Mouse (Mus musculus) brain, embryonic 14.5 days (tissue): ENCODE data around the gene 2310046K23Rik. TPM values are rescaled to one million over a fixed set of nuclear protein-coding genes. Genes with fewer than 3 reads are reported as not detected.
A peak's percentile ranks its signal among the peaks of the same experiment; 100 is the strongest.
"Not testable (repeated sequence)": the region's sequence is repeated elsewhere in the genome, so short reads cannot be mapped to it uniquely, and the experiment has no call there.

Experiments used
- DNase-seq: peaks from one replicate; pipeline ENCODE4 v3.0.0-alpha.2; 2011; ENCODE audit warnings: low read depth
- CTCF ChIP-seq: fragments of 200-500 bp; IDR thresholded peaks from 2 replicates; pipeline ENCODE4 v1.5.1; 2012; ENCODE audit warnings: inconsistent platforms, mild to moderate bottlenecking, moderate library complexity, borderline replicate concordance; ENCODE audit not compliant: insufficient read depth, insufficient read length; ENCODE audit errors: extremely low read depth
- POLR2A ChIP-seq: fragments of 200-500 bp; IDR thresholded peaks from 2 replicates; pipeline ENCODE4 v1.6.1; 2012; ENCODE audit warnings: mild to moderate bottlenecking, inconsistent platforms, borderline replicate concordance; ENCODE audit not compliant: poor library complexity, insufficient read depth, insufficient read length, severe bottlenecking; ENCODE audit errors: extremely low read depth
- polyA plus RNA-seq: library from polyadenylated mRNA; depleted of rRNA; stranded (reverse); fragments of >200 nt; gene quantifications from 2 replicates; pipeline ENCODE4 v1.2.3, GENCODE M21; 2012; rRNA removed

Gene 2310046K23Rik
- not detected in 2 replicates for polyA plus RNA-seq

DNA sequence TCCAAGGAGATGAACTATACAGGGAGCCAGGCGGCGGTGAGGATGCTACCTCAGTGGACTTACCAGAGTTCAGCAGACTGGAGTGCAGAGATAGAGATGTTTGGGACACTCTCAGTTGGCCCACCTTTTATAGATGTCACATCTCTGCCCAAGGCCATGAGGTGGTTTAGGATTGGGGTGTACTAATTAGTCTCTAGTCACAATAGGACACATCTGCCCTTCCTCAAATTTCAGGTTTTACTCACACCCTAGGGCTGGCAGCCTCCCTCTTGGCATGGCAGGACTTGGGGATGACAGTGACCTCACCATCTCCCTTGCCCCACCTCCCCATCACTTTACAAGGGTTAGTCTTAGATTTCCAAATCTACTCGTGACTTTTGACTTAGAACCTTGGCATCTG lies at the start of gene 2310046K23Rik:
Gene 2310046K23Rik (minus strand): TSS at position 101 of the 400 bp plus-strand sequence.
- no peak for DNase-seq
- TF ChIP-seq POLR2A (no peak), CTCF (no peak)

DNA sequence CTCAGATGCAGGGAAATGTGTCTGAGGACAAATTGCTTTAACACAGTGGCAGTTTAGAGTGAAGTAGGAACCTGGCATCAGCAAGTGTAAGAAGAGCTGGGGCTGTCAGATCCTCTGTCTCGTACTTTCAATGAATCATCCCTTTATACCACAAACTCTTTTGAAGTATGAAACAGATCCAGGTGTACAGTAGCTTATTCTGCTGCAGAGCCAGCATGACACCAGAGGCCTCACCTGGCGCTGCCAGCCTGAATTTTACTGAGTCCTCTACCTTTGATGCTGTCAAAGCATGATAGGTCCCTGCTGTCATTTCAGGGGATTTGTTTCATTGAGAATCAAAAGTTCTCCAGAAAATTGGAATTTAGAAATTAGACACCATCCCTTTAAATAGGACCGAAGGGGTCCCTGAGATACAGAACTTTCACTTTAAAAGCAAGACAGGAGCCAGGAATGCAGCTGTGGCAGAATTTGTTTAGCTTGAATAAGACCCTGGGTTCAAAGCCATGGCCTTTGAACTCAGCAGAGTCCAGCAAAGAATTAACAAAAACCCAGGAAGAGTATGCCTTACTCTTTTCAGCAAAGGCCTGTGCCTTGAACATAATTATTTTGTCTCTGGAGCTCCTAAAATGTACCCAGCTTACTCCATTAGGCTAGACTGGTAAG lies 49.0 kb upstream of the 2310046K23Rik start:
- DNase-seq: peak; percentile 37
- TF ChIP-seq CTCF (no peak), POLR2A (no peak)

DNA sequence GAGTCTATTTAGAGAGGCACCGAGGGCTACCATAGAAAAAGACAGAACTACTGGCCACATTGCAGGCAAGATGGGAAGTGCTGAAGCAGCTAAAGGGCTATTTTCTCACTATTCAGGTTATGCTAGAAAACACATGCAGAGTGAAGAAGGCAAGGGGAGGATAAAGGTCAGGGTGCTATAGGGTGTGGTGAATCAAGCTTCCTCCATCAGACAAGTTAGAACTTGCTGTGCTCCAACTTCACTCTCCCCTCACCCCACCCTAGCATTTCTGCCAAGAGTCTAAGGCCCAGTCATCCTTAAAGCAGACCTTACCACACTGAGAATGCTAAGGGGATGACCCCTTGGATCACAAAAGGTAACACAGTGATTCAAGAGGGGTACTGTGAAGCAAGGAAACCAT lies 45.2 kb upstream of the 2310046K23Rik start:
- TF ChIP-seq CTCF: no peak
- no peak for TF ChIP-seq POLR2A

DNA sequence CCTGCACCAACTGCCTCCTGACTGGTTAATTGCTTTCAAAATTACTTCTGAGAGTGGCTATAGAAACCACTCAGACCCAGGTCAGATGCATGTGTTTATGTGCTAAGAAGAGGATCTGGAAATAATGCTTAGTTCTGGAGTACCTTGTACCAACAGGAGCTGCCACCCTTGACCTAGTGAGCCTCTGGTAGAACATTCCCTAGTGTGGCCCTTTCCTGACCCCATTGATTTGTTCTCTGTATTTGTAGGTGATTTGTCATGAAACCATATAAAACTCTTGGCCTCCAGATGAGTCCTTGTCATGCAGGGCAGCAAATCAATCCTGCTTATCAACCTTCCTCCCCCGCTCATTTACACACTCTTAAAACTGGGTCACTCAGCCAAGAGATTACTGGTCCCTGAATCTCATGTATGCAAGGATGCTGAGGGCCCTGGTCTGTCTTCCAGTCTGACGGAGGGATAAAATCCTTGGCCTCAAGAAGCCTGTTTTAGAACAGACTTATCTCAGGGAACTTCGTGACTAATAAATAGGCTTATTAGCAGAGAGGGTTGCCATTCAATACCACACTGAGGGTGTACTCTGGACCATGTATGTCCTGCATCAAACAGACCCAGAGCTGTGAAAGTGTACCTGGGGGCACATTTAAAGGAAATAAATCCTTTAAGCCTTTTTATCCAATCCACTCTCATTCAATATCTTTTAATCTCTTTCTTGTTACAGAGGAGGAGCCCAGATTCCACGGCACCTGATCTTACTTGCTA lies 44.5 kb upstream of the 2310046K23Rik start:
- TF ChIP-seq POLR2A (no peak), CTCF (no peak)
- DNase-seq: no peak

More for the DNA sequence above, 45.2 kb upstream of the 2310046K23Rik start:
- DNase-seq: no peak

DNA sequence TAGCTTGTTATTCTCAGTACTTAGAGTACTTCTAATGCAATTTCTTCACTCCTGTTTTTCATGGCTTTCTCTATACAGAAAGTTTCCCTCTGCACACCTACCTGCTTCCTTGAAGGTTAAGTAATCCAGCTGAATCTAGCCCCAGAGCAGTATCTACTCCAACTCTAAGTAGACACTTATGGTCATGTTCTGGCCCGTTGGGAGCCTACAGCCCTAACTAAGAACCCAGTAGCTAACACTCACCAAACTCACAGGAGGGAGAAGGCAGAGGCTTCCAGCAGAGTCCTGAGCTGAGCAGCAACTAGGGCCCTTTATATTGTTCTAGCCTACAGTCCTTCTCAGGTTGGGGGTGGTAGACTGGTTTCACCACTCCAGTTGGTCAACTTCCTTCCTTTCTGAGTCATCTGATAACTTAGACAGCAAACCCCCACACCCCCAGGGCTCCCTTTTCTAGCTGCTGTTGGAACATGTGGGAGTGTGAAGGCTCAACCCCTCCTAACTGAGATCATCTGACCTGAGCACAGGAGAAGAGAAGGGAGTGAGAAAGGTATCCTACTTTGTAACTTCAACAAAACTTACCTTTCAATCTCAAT lies 39.2 kb upstream of the 2310046K23Rik start, which contains the start of gene Ivl:
Gene Ivl (minus strand): TSS at position 287 of the 593 bp plus-strand sequence.
- TF ChIP-seq POLR2A (no peak), CTCF (no peak)

DNA sequence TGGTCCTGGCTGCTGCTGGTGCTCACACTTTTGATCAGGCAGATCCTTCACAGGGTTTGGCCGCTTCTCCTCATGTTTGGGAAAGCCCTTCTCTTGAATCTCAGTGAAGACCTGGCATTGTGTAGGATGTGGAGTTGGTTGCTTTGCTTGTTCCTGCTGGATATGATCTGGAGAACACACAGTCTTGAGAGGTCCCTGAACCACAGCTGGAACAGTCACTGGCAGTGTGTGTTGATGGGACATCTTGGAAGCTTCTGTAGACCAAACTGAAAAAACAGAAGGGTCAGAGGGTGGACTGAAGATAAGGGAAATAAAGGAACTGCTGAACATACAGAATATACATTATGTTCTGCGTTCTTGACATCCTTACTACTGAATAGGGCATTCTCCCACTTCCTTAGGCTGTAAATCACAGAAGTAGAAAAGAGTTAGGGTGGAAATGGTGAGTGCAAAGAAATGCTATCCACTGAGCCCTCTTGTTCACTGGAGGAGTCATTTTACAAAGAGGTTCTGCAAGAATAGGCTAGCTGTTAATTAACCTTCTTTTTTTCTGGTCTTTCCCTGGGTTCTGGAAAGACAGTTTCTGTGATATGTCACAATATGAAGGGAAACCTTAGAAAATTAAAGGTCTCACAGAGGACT lies 38.3 kb upstream of the 2310046K23Rik start:
- no peak for DNase-seq
- TF ChIP-seq POLR2A: no peak
- no peak for TF ChIP-seq CTCF

More for the DNA sequence above, 39.2 kb upstream of the 2310046K23Rik start, which contains the start of gene Ivl:
- no peak for DNase-seq

DNA sequence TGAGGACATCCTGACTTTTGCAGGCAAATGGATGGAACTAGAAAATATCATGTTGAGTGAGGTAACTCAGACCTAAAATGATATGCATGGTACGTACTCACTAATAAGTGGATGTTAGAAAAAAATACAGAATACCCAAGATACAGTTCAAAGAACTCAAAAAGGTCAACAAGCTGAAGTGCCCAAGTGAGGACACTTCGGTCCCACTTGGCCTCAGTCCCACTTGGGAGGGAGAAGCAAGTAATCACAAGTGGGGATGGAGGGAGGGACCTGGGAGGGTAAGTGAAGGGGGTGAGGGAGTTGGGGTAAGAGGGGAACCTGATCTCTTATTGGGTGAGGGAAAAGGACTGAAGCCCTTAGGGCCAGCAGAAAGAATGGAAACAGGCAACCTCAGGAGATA lies 34.4 kb upstream of the 2310046K23Rik start:
- no peak for DNase-seq
- TF ChIP-seq POLR2A (no peak), CTCF (no peak)

DNA sequence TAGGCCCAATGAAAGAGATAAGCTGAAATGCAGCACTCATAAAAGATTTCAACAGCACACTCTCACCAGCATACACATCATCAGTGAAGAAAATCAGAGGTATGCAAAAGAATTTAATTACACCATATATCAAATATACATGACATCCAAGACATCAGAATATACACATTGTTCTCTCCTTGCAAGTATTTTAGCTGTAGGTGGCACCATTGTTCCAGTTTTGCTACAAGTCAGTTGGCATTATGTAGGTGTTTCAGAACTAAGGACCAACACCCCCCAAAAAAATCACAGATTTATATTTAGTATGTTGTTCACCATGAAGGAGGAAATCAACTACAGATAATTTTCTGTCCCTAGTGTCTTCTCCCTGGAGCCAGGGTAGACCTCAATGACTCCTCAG lies 31.1 kb upstream of the 2310046K23Rik start:
- TF ChIP-seq POLR2A (no peak), CTCF (no peak)
- DNase-seq: peak; percentile 25

DNA sequence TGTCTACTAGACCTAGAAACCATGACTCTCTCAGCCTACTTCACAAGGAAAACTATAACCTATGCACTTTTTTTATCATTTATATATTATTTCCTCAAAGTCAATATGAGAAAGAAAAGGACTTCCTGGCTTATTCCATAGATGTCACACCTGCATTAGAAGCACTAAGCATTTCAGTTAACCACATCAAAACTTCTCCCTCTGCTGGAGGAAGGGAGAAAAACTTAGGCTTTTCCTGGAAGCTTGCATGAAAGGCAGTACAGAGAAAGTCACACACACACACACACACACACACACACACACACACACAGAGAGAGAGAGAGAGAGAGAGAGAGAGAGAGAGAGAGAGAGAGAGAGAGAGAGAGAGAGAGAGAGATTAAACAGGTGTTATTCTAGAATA lies 22.0 kb downstream of the 2310046K23Rik start:
- peak; percentile 42 for DNase-seq
- no peak for TF ChIP-seq POLR2A
- TF ChIP-seq CTCF: peak; percentile 10; the same call in 1 of the 2 replicates

DNA sequence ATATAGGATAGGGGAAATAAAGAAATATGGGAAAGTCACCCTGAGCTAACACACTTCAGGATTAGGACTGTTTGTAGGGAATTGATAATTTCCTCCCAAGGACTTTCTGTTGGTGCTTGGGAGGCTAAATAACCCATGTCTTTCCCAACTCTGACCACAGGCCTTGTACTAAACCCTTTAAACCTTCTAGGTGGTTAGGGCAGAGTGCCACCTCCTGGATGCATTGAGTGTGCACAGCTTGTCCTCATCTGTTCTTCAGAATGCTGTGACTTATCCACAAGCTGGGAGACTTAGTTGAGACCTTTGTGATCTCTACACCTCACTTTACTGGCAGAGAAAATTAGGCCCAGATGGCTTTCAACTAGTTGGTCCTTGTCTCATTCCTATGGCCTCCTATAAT lies 23.5 kb downstream of the 2310046K23Rik start:
- peak; percentile 34 for DNase-seq
- TF ChIP-seq CTCF: peak; percentile 36; the same call in 1 of the 2 replicates
- TF ChIP-seq POLR2A: no peak

DNA sequence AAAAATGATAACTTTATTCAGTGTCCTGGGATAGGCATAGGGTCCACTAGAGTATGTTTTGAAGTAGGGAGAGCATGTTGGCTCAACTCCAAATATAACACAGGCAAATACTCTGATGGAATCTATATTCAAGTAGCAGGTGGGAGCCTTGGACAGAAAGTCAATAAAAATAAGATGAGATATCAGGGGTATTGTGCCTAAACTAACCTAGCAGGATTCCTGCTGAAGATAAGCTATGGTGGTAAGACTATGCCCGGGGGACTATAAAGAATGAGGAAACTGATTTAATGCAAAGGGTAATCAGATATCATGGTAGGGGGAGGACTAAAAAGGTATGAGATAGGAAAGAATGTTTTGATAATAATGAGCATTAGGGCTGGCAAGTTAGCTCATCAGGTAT lies 26.1 kb downstream of the 2310046K23Rik start:
- TF ChIP-seq POLR2A (no peak), CTCF (no peak)
- DNase-seq: no peak

DNA sequence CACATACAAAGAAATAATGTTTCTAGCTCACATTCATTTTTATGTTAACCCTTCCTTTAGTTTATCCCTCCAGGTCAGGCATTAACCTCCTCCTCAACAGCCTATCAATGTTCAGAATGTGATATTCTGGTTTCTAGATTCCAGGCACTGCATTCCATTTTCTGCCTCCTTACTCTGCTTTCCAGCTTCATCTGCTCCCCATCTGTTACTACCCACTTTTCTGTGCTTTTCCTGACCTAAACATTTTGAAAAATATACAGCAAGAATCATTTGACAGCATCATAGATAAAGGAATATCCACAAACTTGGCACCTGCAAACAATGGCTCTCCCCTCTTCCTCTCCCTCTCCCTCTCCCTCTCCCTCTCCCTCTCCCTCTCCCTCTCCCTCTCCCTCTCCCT lies 30.8 kb downstream of the 2310046K23Rik start:
- no peak for TF ChIP-seq CTCF
- TF ChIP-seq POLR2A: no peak

DNA sequence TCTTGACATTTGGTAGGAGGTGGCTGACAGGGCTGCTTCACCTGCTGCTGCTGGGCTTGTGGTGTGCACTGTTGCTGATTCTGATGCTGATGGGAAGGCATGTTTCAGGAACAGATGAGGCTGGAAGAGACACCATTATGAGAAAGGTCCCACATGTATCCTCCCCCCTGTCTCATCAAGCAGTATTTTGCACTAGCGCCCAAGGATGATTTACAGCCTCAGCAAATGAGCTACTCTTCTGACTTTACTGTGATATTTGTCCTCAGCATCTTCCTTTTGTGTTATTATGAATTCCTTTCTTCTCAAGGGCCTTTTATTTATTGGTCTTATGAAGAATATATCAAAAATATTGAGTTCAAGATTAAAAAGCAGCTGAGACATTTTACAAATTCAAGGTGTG lies 33.9 kb downstream of the 2310046K23Rik start, which contains the start of gene Sprr4:
Gene Sprr4 (minus strand): TSS at position 101 of the 400 bp plus-strand sequence.
- DNase-seq: no peak
- no peak for TF ChIP-seq CTCF
- TF ChIP-seq POLR2A: no peak

More for the DNA sequence above, 30.8 kb downstream of the 2310046K23Rik start:
- no peak for DNase-seq

DNA sequence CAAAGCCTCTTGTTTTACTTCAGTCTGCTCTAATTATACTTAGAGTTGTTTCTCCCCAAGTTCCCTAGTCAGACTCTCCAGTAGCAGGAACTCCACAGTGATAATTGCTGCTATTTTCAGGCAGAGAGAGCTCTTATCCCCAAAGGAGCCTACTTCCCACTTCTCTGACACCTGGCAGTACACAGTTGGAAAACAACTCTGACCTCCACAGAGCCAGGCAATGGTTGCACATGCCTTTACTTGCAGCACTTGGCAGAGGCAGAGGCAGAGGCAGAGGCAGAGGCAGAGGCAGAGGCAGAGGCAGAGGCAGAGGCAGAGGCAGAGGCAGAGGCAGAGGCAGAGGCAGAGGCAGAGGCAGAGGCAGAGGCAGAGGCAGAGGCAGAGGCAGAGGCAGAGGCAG lies 44.0 kb downstream of the 2310046K23Rik start:
- DNase-seq: not testable (repeated sequence)
